Mouse (Mus musculus): ENCODE results near the gene Ndufs7.
"Not testable (repeated sequence)": the region's sequence is repeated elsewhere in the genome, so short reads cannot be mapped to it uniquely, and the experiment has no call there.

DNA sequence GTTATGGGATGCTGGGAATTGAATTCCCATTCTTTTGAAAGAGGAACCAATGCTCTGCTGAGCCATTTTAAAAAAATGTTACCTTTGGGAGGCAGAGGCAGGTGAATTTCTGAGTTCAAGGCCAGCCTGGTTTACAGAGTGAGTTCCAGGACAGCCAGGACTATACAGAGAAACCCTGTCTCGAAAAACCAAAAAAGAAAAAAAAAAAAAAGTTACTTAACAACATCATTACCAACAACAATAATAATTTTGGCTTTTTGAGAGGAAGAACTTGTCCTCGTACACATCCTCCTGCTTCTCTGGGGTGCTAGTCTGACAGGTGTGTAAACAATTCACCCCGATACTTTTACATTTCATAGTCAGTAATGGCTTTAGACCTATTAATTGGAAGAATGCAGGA, 484 bp upstream of the Ndufs7 start:
- TF ChIP-seq POLR2A (IDR thresholded peaks at IDR 0.05; ENCODE audit: borderline replicate concordance, control insufficient read depth, low read depth, low read length); CTCF (IDR thresholded peaks at IDR 0.05; ENCODE audit: control insufficient read depth, insufficient read depth, low read length): not testable (repeated sequence)

All from bone marrow, adult 2 months (tissue).